Mouse (Mus musculus): ENCODE data around the gene 7530416G11Rik. TPM values are rescaled to one million over a fixed set of nuclear protein-coding genes. Genes with fewer than 3 reads are reported as not detected.

Gene 7530416G11Rik
- polyA plus RNA-seq (2016; fragmentation: Nextera tagmentation; extraction: Ambion mirVana), result not detected in 2 replicates

DNA sequence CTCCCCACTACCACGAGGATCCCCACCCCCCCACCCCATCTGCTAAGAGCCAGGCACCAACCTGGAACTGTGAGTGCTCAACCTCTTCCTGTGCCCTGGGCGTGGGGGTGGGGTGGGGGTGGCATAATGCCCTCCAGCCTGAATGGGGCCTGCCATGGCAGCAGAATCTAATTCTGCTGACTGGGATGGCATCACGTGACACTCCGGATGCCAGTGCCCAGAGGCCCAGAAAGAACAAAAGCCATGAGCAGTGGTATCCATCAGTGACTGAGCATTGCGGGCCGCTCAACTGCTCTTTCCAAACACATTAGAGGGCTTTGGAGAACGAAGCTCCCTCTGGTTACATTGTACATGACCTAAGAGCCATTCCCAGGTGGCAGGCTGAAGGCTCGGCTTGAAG is at the start of gene 7530416G11Rik:
Gene 7530416G11Rik (minus strand): TSS at position 101 of the 400 bp plus-strand sequence.
- H3K27me3 ChIP-seq (ENCODE audit: insufficient read depth, poor library complexity, severe bottlenecking), result peaks cover 20% of the 10 kb centered on the region
- 88% methylated on average over 8 of the region's 8 CpGs for WGBS
- H3K36me3 ChIP-seq, result no peaks in the 10 kb centered on the region
- peak within 1 kb of the TSS; percentile 57 for H3K27ac ChIP-seq
- no peaks in the 10 kb centered on the region for H3K9me3 ChIP-seq
- no peak for DNase-seq (ENCODE audit: low spot score)
- peaks cover 61% of the 10 kb centered on the region for H3K4me1 ChIP-seq (replicated peaks)
- H3K4me3 ChIP-seq, result no peak within 1 kb of the TSS

- Histone ChIP-seq H3K4me1 (replicated peaks) (peaks cover 28% of the 10 kb centered on the region; the same call in 1 of the 2 replicates), H3K9me3 (no peaks in the 10 kb centered on the region), H3K36me3 (peaks cover 54% of the 10 kb centered on the region), H3K4me3 (no peak overlapping the region), H3K27ac (no peak overlapping the region), H3K27me3 (ENCODE audit: insufficient read depth, poor library complexity, severe bottlenecking) (peaks cover 7% of the 10 kb centered on the region)
- no peak for DNase-seq (ENCODE audit: low spot score)
- WGBS, result 79% methylated on average over 4 of the region's 4 CpGs
These were observed 43.5 kb upstream of the 7530416G11Rik start for GRCm38 (mm10) chr15:85546500-85546899.

- no peak for DNase-seq (ENCODE audit: low spot score)
- Histone ChIP-seq H3K36me3 (peaks cover 62% of the 10 kb centered on the region), H3K4me3 (no peak overlapping the region), H3K27me3 (ENCODE audit: insufficient read depth, poor library complexity, severe bottlenecking) (peaks cover 11% of the 10 kb centered on the region), H3K4me1 (replicated peaks) (peaks cover 28% of the 10 kb centered on the region; the same call in 1 of the 2 replicates), H3K9me3 (no peaks in the 10 kb centered on the region), H3K27ac (0 out of 2 replicates have a peak overlapping the region, but pooled peaks have one; percentile 5)
- WGBS, result 88% methylated on average over 5 of the region's 5 CpGs
These were observed 42.3 kb upstream of the 7530416G11Rik start for GRCm38 (mm10) chr15:85545369-85545768.

- H3K4me3 ChIP-seq, result no peak overlapping the region
- peaks cover 91% of the 10 kb centered on the region for H3K36me3 ChIP-seq
- peaks cover 35% of the 10 kb centered on the region for H3K4me1 ChIP-seq (replicated peaks)
- no peak for DNase-seq (ENCODE audit: low spot score)
- H3K9me3 ChIP-seq, result no peaks in the 10 kb centered on the region
- 62% methylated on average over 11 of the region's 11 CpGs for WGBS
- peak overlapping the region; percentile 31; the same call in 1 of the 2 replicates for H3K27ac ChIP-seq
- H3K27me3 ChIP-seq (ENCODE audit: insufficient read depth, poor library complexity, severe bottlenecking), result peaks cover 35% of the 10 kb centered on the region
These were observed 35.1 kb upstream of the 7530416G11Rik start for GRCm38 (mm10) chr15:85538170-85538569.

DNA sequence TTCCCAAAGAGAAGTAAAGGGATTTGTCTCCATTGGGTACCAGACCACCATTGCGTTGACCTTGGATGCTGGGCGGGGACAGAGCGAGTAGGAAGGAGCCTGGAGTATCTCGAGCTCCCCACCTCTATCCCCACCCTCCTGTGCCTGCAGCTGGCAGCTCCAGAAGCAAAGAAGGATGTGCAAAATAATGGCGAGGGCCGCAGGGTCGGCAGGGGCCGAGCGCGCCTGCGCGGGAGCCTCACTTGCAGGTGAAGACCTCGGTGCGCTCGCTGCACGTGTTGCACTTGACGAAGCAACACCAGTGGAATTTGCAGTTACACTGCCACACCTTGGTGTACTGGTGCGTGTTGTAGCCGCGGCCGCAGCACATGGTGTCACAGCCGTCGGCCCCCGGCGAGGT is 34.1 kb upstream of the 7530416G11Rik start:
- Histone ChIP-seq H3K27me3 (ENCODE audit: insufficient read depth, poor library complexity, severe bottlenecking) (peaks cover 38% of the 10 kb centered on the region), H3K9me3 (no peaks in the 10 kb centered on the region), H3K27ac (no peak overlapping the region), H3K36me3 (peaks cover 81% of the 10 kb centered on the region), H3K4me3 (no peak overlapping the region), H3K4me1 (replicated peaks) (peaks cover 28% of the 10 kb centered on the region)
- 84% methylated on average over 25 of the region's 25 CpGs for WGBS
- no peak for DNase-seq (ENCODE audit: low spot score)

DNA sequence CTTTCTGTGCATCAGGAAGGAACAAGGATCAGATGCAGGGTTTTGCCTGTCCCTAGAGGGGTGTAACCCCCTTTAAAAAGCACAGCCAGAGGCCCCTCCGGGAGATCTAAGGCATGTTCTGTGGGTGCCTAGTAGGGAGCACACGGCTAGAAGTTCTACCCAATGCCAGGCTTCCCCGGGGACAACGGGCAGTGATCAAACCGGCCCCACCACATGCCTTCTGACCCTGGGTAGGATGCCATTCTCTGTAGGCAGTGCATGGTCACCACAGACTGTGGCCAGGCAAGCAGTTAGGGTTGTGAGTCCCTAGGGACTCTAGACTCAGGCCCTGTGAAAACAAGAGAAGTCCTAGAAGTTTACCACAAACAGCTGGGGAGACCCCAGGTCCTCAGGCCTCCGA is 31.6 kb upstream of the 7530416G11Rik start:
- H3K27ac ChIP-seq, result no peak overlapping the region
- H3K4me1 ChIP-seq (replicated peaks), result peaks cover 29% of the 10 kb centered on the region
- WGBS, result 87% methylated on average over 6 of the region's 6 CpGs
- no peak overlapping the region for H3K4me3 ChIP-seq
- H3K27me3 ChIP-seq (ENCODE audit: insufficient read depth, poor library complexity, severe bottlenecking), result peaks cover 38% of the 10 kb centered on the region
- H3K9me3 ChIP-seq, result no peaks in the 10 kb centered on the region
- peaks cover 57% of the 10 kb centered on the region for H3K36me3 ChIP-seq
- DNase-seq (ENCODE audit: low spot score), result no peak

DNA sequence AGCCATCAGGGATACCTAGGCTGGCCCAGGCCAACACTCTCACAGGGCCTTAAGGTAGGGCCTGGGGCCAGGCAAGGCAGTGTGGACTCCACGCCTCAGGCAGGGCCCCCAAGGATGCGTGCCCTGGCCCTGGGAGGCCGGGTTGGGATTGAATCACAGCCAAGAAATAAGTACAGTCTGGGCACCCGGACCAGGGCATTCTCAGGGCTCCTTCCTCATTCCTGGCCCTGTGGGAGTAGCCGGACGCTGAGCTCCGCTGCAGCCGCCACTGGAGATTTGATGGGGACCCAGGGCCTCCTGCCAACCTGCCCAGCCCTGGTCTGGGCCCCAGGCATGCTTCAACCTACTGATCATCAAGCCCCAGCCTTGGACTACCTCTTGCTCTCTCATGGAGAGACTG is 31.2 kb upstream of the 7530416G11Rik start:
- Histone ChIP-seq H3K27me3 (ENCODE audit: insufficient read depth, poor library complexity, severe bottlenecking) (peaks cover 40% of the 10 kb centered on the region), H3K27ac (peak overlapping the region; percentile 30; the same call in 1 of the 2 replicates), H3K4me1 (replicated peaks) (peaks cover 27% of the 10 kb centered on the region), H3K4me3 (no peak overlapping the region), H3K9me3 (no peaks in the 10 kb centered on the region), H3K36me3 (peaks cover 53% of the 10 kb centered on the region)
- DNase-seq (ENCODE audit: low spot score), result no peak
- 87% methylated on average over 8 of the region's 8 CpGs for WGBS

DNA sequence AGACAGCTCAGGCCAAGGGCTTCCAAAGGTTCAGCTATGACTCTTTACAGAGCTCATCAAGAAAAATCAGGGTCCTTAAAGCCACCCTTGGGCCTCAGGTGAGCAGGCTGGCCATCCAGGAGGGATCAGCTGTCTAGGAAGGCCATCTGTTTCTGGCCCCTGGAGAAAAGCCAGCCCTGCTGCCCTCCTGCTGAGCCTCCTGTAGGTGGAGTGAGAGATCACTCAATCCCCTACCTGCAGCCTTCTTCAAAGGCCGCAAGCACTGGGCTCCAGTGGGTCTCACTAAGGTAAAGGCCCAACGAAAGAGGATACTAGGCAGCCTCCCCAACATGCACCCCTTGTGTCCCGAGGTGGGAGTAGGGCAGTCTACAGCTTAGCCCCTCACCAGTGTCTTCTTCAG is 29.0 kb upstream of the 7530416G11Rik start:
- 85% methylated on average over 3 of the region's 3 CpGs for WGBS
- peaks cover 39% of the 10 kb centered on the region for H3K36me3 ChIP-seq
- peak overlapping the region; percentile 37 for H3K27ac ChIP-seq
- no peak overlapping the region for H3K4me3 ChIP-seq
- H3K9me3 ChIP-seq, result no peaks in the 10 kb centered on the region
- no peak for DNase-seq (ENCODE audit: low spot score)
- H3K27me3 ChIP-seq (ENCODE audit: insufficient read depth, poor library complexity, severe bottlenecking), result peaks cover 41% of the 10 kb centered on the region
- peaks cover 12% of the 10 kb centered on the region for H3K4me1 ChIP-seq (replicated peaks)

GRCm38 (mm10) chr15:85529911-85530310 is 26.9 kb upstream of the 7530416G11Rik start:
- H3K27me3 ChIP-seq (ENCODE audit: insufficient read depth, poor library complexity, severe bottlenecking), result peaks cover 53% of the 10 kb centered on the region
- peaks cover 17% of the 10 kb centered on the region for H3K4me1 ChIP-seq (replicated peaks)
- peak overlapping the region; percentile 35; the same call in 1 of the 2 replicates for H3K27ac ChIP-seq
- DNase-seq (ENCODE audit: low spot score), result no peak
- no peak overlapping the region for H3K4me3 ChIP-seq
- WGBS, result 69% methylated on average over 3 of the region's 3 CpGs
- H3K36me3 ChIP-seq, result peaks cover 18% of the 10 kb centered on the region
- no peaks in the 10 kb centered on the region for H3K9me3 ChIP-seq

DNA sequence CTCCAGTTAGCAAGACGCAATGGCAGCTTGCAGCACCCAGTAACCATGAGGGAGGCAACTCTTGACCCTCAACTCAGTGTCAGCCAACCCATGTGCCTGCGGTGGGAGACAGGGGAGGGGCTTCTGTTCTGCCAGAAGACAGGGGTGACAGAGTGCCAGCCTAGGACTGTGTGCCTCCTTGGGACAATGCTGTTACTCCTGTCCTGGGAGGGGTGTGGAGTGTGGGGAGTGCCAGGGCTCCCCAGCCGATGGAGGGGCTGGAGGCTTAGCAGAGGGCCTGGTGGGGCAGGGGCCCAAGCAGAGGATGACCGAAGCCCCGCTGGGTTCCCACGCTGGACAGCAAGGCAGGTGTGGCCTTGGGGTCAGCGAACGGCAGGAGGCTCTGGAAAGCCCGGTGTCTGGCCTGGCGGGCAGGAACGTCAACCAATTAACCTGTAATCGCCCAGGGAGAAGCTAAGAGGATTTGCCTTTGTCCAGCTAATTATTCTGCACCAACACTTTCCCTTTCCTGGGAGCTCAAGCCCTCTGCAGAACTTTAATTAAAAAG is 21.4 kb upstream of the 7530416G11Rik start:
- Histone ChIP-seq H3K27ac (peak overlapping the region; percentile 72), H3K4me3 (no peak overlapping the region), H3K4me1 (replicated peaks) (peaks cover 34% of the 10 kb centered on the region), H3K27me3 (ENCODE audit: insufficient read depth, poor library complexity, severe bottlenecking) (peaks cover 71% of the 10 kb centered on the region), H3K36me3 (no peaks in the 10 kb centered on the region), H3K9me3 (no peaks in the 10 kb centered on the region)
- DNase-seq (ENCODE audit: low spot score), result no peak
- 18% methylated on average over 12 of the region's 12 CpGs for WGBS

GRCm38 (mm10) chr15:85523173-85523991 is 20.4 kb upstream of the 7530416G11Rik start:
- Histone ChIP-seq H3K9me3 (no peaks in the 10 kb centered on the region), H3K36me3 (no peaks in the 10 kb centered on the region), H3K27me3 (ENCODE audit: insufficient read depth, poor library complexity, severe bottlenecking) (peaks cover 70% of the 10 kb centered on the region), H3K4me3 (no peak overlapping the region), H3K27ac (peak overlapping the region; percentile 57), H3K4me1 (replicated peaks) (peaks cover 43% of the 10 kb centered on the region)
- DNase-seq (ENCODE audit: low spot score), result peak; percentile 49
- 7% methylated on average over 14 of the region's 14 CpGs for WGBS

DNA sequence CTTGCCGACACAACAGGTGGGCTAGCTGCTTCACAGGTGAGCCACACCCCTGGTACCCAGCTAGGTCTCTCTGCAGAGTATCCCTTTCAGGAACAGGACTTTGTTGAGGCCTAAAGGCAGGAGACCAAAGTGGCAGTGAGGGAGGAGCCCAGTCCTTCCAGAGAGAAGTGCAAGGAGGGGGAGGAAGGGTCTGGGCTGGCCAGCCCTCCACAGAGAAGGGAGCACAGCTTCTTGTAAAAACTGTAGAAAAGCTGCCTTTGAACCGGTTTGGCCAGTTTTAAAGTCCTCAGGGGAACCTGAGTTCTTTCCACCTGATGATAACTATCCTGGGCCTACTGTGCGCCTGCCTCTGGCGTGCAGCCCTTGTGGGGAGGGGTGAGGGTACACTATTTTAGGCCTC is 16.4 kb upstream of the 7530416G11Rik start:
- Histone ChIP-seq H3K4me3 (no peak overlapping the region), H3K27me3 (ENCODE audit: insufficient read depth, poor library complexity, severe bottlenecking) (peaks cover 47% of the 10 kb centered on the region), H3K4me1 (replicated peaks) (peaks cover 40% of the 10 kb centered on the region), H3K9me3 (no peaks in the 10 kb centered on the region), H3K36me3 (no peaks in the 10 kb centered on the region), H3K27ac (peak overlapping the region; percentile 30)
- 58% methylated on average over 4 of the region's 4 CpGs for WGBS
- no peak for DNase-seq (ENCODE audit: low spot score)

DNA sequence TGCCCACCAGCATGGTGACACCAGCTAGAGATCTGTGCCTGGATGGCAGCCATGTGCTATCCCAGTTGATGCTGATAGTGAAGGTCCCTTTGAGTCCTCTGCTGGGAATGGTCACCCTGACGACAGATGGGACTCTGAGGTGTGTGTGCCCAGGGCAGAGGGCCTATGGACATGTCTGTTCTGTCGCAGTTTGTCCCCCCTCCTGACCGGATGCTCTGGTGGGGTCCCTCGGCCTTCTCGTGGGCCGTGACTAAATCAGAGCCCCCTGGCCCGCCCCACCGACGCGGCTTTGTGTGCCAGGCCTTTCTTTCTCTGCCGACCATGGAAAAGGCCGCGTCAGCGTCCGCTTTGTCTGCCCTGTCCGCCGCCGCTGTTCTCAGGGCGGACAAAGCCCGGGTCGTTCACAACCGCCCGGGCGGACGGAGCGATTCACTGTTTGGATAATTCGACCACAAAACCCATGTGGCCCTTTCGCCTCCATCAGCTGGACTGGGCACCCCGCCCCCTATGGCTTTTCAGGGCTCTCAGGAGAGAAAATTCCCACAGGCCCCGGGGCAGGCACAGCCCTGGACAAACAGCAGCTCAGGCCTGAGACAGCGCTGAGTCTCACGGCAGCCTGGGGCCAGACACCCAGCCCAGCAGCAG is 4.5 kb upstream of the 7530416G11Rik start:
- no peaks in the 10 kb centered on the region for H3K27me3 ChIP-seq (ENCODE audit: insufficient read depth, poor library complexity, severe bottlenecking)
- peak overlapping the region; percentile 87 for H3K27ac ChIP-seq
- peak; percentile 84 for DNase-seq (ENCODE audit: low spot score)
- H3K36me3 ChIP-seq, result no peaks in the 10 kb centered on the region
- peaks cover 46% of the 10 kb centered on the region for H3K4me1 ChIP-seq (replicated peaks)
- H3K4me3 ChIP-seq, result no peak overlapping the region
- WGBS, result 42% methylated on average over 32 of the region's 32 CpGs
- H3K9me3 ChIP-seq, result no peaks in the 10 kb centered on the region
